ENCODE assay signal across 23 mouse cellular contexts in genomic region chr3:108164091-108164490, GRCm38 (mm10). TPM values are rescaled to one million over a fixed set of nuclear protein-coding genes. Genes with fewer than 3 reads are reported as not detected.
"Had no signal": no experiment of that assay in that cellular context is flagged by ENCODE, and none has a peak within 500 bp of the region (broad histone marks: within the 10 kb centered on the region; RNA-seq: fewer than 3 reads in every experiment).

No protein-coding gene starts in this region.

- H3K9ac ChIP-seq: forebrain, postnatal 0 days; heart, embryonic 13.5 days; heart, embryonic 15.5 days; intestine, embryonic 15.5 days; kidney, embryonic 15.5 days; limb, embryonic 12.5 days; limb, embryonic 15.5 days; liver, embryonic 12.5 days; liver, embryonic 14.5 days had no signal

- H3K4me3 ChIP-seq: heart, adult 2 months; heart, embryonic 13.5 days; heart, embryonic 15.5 days; intestine, embryonic 15.5 days; limb, embryonic 12.5 days; liver, embryonic 12.5 days had no signal

- H3K36me3 ChIP-seq: forebrain, embryonic 15.5 days; heart, embryonic 13.5 days; heart, embryonic 15.5 days; hindbrain, embryonic 13.5 days; hindbrain, embryonic 15.5 days; intestine, embryonic 15.5 days; kidney, embryonic 15.5 days; limb, embryonic 12.5 days; limb, embryonic 15.5 days; liver, embryonic 12.5 days had no signal

- H3K27me3 ChIP-seq: forebrain, embryonic 15.5 days; hindbrain, embryonic 15.5 days; intestine, embryonic 15.5 days; limb, embryonic 12.5 days; limb, embryonic 15.5 days had no signal

- H3K4me1 ChIP-seq: liver, embryonic 12.5 days had no signal

- H3K27ac ChIP-seq: forebrain, embryonic 15.5 days; heart, adult 2 months; heart, embryonic 13.5 days; heart, embryonic 15.5 days; intestine, embryonic 15.5 days; kidney, embryonic 15.5 days; kidney, postnatal 0 days; limb, embryonic 12.5 days; limb, embryonic 15.5 days; liver, embryonic 12.5 days; liver, embryonic 14.5 days had no signal

- H3K9me3 ChIP-seq: forebrain, embryonic 15.5 days; heart, embryonic 13.5 days; heart, embryonic 15.5 days; hindbrain, embryonic 13.5 days; hindbrain, embryonic 15.5 days; intestine, embryonic 15.5 days; kidney, embryonic 15.5 days; limb, embryonic 12.5 days; limb, embryonic 15.5 days; liver, embryonic 12.5 days had no signal

- H3K4me2 ChIP-seq: liver, embryonic 12.5 days had no signal

RNA-seq across cellular contexts. Expression of gene Gpr61, which starts 9.4 kb away (rescaled TPM):
- total RNA-seq: gastrocnemius, adult 18-20 months; gastrocnemius, adult 8-10 months; gastrocnemius, postnatal 36 days; heart, adult 2 months; heart, postnatal 14 days; heart, postnatal 36 days; hematopoietic stem cell, adult 5-6 weeks; liver, adult 2 months had no signal
- polyA plus RNA-seq: gonadal fat pad, adult 2 months; heart, embryonic 13.5 days; kidney, adult 2 months; kidney, postnatal 0 days; liver, adult 2 months had no signal
